Mouse (Mus musculus) MEL (cell line): ENCODE results near the gene Slc12a8.

Source experiments
- BHLHE40 ChIP-seq: IDR thresholded peaks from 2 replicates; pipeline ENCODE4 v1.6.1; 2012; ENCODE audit warnings: low read depth, mild to moderate bottlenecking, inconsistent platforms, low read length, improper control_type of control experiment, borderline replicate concordance
- CTCF ChIP-seq, 3 experiments: IDR thresholded peaks in 2 of 3; conservative IDR thresholded peaks in 1 of 3; 2 replicates each; pipeline ENCODE4 v1.5.1; 2011 to 2012; ENCODE audit warnings: low read length in 3 of 3, low read depth in 2 of 3, mild to moderate bottlenecking in 2 of 3, improper control_type of control experiment in 1 of 3, inconsistent platforms in 1 of 3, mixed read lengths in 1 of 3, moderate library complexity in 1 of 3; ENCODE audit not compliant: control insufficient read depth in 1 of 3, insufficient read depth in 1 of 3, poor library complexity in 1 of 3, severe bottlenecking in 1 of 3
- JUND ChIP-seq: IDR thresholded peaks from 2 replicates; pipeline ENCODE4 v1.6.1; 2011; ENCODE audit warnings: low read depth, mild to moderate bottlenecking, improper control_type of control experiment, low read length
- KAT2A ChIP-seq: conservative IDR thresholded peaks from 2 replicates; pipeline ENCODE4 v1.6.1; 2012; ENCODE audit warnings: low read depth, low read length, improper control_type of control experiment, inconsistent platforms
- POLR2A ChIP-seq, 2 experiments: IDR thresholded peaks; 2 replicates each; pipeline ENCODE4 v1.6.1; 2011 to 2012; ENCODE audit warnings: low read length in 2 of 2, mild to moderate bottlenecking in 2 of 2, control low read depth in 1 of 2, improper control_type of control experiment in 1 of 2, low read depth in 1 of 2, moderate library complexity in 1 of 2; ENCODE audit not compliant: control insufficient read depth in 1 of 2, insufficient read depth in 1 of 2, poor library complexity in 1 of 2
- POLR2AphosphoS5 ChIP-seq: IDR thresholded peaks from 2 replicates; pipeline ENCODE4 v1.6.1; 2012; ENCODE audit warnings: low read depth, borderline replicate concordance, mild to moderate bottlenecking, inconsistent platforms, low read length, moderate library complexity, mixed read lengths
- RAD21 ChIP-seq: IDR thresholded peaks from 2 replicates; pipeline ENCODE4 v1.6.1; 2011; ENCODE audit warnings: mild to moderate bottlenecking, low read depth, low read length, improper control_type of control experiment
- TBP ChIP-seq: IDR thresholded peaks from 2 replicates; pipeline ENCODE4 v1.8.0; 2011; ENCODE audit warnings: low read depth, low read length, improper control_type of control experiment

DNA sequence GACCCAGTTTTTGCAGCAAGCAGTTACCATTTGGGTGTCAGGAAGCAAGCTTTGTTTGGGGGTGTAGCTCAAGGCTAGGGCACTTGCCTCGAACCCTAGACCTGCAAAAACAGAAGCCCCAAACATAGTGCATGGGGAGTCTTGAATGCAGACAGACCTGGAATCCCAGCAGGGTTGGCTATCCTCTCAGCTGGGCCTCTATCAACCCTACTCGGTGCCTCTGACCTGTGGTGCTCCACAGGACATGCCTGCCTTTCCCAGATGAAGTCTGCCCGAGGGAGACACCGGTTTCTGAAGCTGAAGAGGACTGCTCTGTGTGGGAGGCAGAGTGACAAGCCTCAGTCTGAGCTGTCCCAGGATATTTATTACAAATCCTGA lies 67.9 kb downstream of the Slc12a8 start:
- TF ChIP-seq POLR2A (IDR thresholded peaks at IDR 0.05; ENCODE audit: control insufficient read depth in 1 of 2, insufficient read depth in 1 of 2, low read depth in 1 of 2, low read length in 2 of 2, poor library complexity in 1 of 2) (no peak), CTCF (IDR thresholded peaks at IDR 0.05 in 2 of 3, conservative IDR thresholded peaks at IDR 0.05 in 1 of 3; ENCODE audit: control insufficient read depth in 1 of 3, insufficient read depth in 1 of 3, low read depth in 2 of 3, low read length in 3 of 3, poor library complexity in 1 of 3, severe bottlenecking in 1 of 3) (no peak), RAD21 (no peak), TBP (no peak), BHLHE40 (no peak), KAT2A (no peak), JUND (no peak), POLR2AphosphoS5 (no peak)
